Mouse (Mus musculus) limb, embryonic 11.5 days (tissue): ENCODE data around the gene Nlgn2. TPM values are rescaled to one million over a fixed set of nuclear protein-coding genes. Genes with fewer than 3 reads are reported as not detected.

Experiments
- ATAC-seq: fragments of 200-750 bp; cut with Nextera tagmentation; 2 replicates; pipeline ENCODE4 v1.8.0; 2017; ENCODE audit warnings: low read depth; ENCODE audit not compliant: insufficient number of reproducible peaks, low FRiP score, low TSS enrichment
- DNase-seq: peaks from one replicate; pipeline ENCODE4 v3.0.0-alpha.2; 2015; ENCODE audit warnings: low spot score
- H3K27ac ChIP-seq: fragments of 300-500 bp; sonication (generic); replicated peaks from 2 replicates; pipeline ENCODE4 v1.5.1; 2014; ENCODE audit warnings: low read depth, mild to moderate bottlenecking, low read length
- H3K27me3 ChIP-seq: fragments of 300-500 bp; sonication (generic); 2 replicates; pipeline ENCODE4 v1.6.1; 2014; ENCODE audit warnings: mild to moderate bottlenecking, low read length, mixed read lengths; ENCODE audit not compliant: control insufficient read depth, insufficient read depth
- H3K36me3 ChIP-seq: fragments of 300-500 bp; sonication (generic); 2 replicates; pipeline ENCODE4 v1.6.1; 2014; ENCODE audit warnings: mild to moderate bottlenecking, low read length, moderate library complexity, mixed read lengths; ENCODE audit not compliant: control insufficient read depth, insufficient read depth
- H3K4me1 ChIP-seq: fragments of 300-500 bp; sonication (generic); 2 replicates; pipeline ENCODE4 v1.6.1; 2014; ENCODE audit warnings: low read length, mixed read lengths; ENCODE audit not compliant: control insufficient read depth, insufficient read depth
- H3K4me2 ChIP-seq: fragments of 300-500 bp; sonication (generic); 2 replicates; pipeline ENCODE4 v1.6.1; 2014; ENCODE audit warnings: low read depth, mild to moderate bottlenecking, moderate library complexity; ENCODE audit not compliant: severe bottlenecking
- H3K4me3 ChIP-seq: fragments of 300-500 bp; sonication (generic); 2 replicates; pipeline ENCODE4 v1.5.1; 2014; ENCODE audit warnings: low read depth, low read length
- H3K9ac ChIP-seq: fragments of 300-500 bp; sonication (generic); 2 replicates; pipeline ENCODE4 v1.6.1; 2014; ENCODE audit warnings: mild to moderate bottlenecking, low read length
- H3K9me3 ChIP-seq: fragments of 300-500 bp; sonication (generic); 2 replicates; pipeline ENCODE4 v1.6.1; 2016; ENCODE audit warnings: low read length; ENCODE audit not compliant: control insufficient read depth
- WGBS: fragments of 180-500 bp; shearing (Covaris S2); extraction: QIAGEN DNeasy Blood & Tissue Kit; methylation state at CpG from one replicate; pipeline ENCODE4 v1.1.7; 2014; 5-methylcytosine and 5-hydroxymethylcytosine counted together
- polyA plus RNA-seq: library from polyadenylated mRNA; unstranded; fragments of >200 nt; fragmentation: Nextera tagmentation; extraction: Ambion mirVana; gene quantifications from 2 replicates; pipeline ENCODE4 v1.2.1, GENCODE M21; 2014

Gene Nlgn2
- 5.8 and 6.2 TPM in 2 replicates for polyA plus RNA-seq

DNA sequence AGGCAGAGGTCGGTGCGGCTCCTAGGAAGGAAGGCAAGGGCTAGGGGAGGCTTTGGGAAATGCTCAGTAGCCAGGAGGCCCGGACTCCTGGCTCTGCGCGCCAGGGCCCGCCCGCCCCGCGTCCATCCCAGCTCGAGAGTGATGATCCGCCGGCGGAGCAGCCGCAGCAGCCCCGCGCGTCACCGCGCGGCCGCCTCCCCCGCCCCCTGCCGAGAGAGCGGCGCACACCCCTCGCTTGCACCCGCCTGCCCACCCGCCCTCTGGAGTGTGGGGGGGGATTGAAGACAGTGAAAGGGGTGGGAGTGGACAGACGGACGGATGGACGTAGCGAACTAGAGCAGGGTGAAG lies at the start of gene Nlgn2:
Gene Nlgn2, minus strand, starts transcription at position 181 of the 348 bp plus-strand sequence.
- no peak for ATAC-seq
- H3K4me1 ChIP-seq, result peaks cover 24% of the 10 kb centered on the region

DNA sequence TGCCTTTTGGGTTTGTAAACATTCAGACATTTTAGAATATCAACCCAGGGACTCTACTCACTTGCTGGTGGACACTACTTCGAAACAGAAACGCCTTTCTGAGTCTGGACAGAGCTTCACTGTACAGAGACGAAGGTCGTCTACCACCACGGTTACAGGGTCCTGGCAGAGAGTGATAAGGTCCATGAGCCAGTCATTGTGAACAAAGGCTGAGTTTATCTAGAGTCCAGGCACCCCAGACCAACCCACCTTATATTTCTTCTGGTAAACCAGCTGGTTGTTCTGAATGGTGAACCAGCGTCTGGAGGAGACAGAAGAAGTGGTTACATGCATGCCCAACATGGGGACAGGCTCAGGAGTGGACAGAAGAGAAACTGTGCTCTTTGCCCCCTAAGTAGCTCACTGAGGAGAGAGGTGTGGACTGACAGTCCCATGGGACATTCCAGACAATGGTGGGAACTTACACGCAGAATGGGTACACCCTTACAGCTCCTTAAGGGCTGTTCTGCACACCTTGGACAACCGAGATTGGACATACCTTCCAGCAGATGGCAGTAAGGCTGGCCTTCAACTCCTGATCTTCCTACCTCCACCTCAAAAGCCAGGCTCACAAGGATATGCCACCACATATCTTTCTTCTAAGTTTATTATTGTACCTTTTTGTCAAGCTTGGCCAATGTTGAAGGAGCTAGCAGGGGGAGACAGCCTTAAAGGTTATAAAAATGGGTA lies 49.5 kb upstream of the Nlgn2 start:
- Histone ChIP-seq H3K4me2 (no peak overlapping the region), H3K9ac (no peak overlapping the region), H3K4me3 (no peak overlapping the region), H3K27me3 (no peaks in the 10 kb centered on the region), H3K36me3 (no peaks in the 10 kb centered on the region), H3K4me1 (no peaks in the 10 kb centered on the region), H3K27ac (no peak overlapping the region), H3K9me3 (no peaks in the 10 kb centered on the region)
- WGBS, result 78% methylated on average over 8 of the region's 8 CpGs
- DNase-seq, result no peak
- no peak for ATAC-seq

More for the DNA sequence above, at the start of gene Nlgn2:
- Histone ChIP-seq H3K9me3 (no peaks in the 10 kb centered on the region), H3K27ac (peak within 1 kb of the TSS; percentile 81), H3K27me3 (peaks cover 18% of the 10 kb centered on the region), H3K4me2 (peak within 1 kb of the TSS; percentile 85), H3K4me3 (peak within 1 kb of the TSS; percentile 62), H3K36me3 (no peaks in the 10 kb centered on the region), H3K9ac (peak within 1 kb of the TSS; percentile 70)
- WGBS, result under 1% methylated on average over 32 of the region's 32 CpGs
- DNase-seq, result no peak

DNA sequence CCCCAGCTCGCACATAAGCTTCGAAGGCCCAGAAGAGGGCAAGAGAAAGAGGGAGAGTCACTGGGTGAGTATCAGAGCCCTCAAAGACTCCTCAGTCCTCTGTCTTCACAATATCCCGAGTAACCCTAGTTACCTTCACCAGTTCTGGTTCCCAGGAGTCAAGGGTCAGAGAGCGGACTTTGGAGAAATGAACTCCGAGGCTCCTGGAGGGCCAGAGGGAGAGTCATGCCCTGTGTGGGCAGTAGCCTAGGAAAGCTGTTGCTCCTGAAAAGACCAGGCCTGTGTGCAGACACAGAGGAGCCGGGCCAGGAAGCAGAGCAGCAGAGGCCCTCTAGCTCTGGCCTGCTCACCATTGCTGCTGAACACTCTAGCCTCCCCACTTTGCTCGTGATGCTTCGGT lies 47.1 kb upstream of the Nlgn2 start:
- H3K27me3 ChIP-seq, result no peaks in the 10 kb centered on the region
- H3K27ac ChIP-seq, result no peak overlapping the region
- DNase-seq (no peak), ATAC-seq (no peak)
- no peak overlapping the region for H3K4me3 ChIP-seq
- H3K4me2 ChIP-seq, result no peak overlapping the region
- no peaks in the 10 kb centered on the region for H3K36me3 ChIP-seq
- peaks cover 7% of the 10 kb centered on the region for H3K4me1 ChIP-seq
- WGBS, result 86% methylated on average over 8 of the region's 8 CpGs
- no peak overlapping the region for H3K9ac ChIP-seq
- no peaks in the 10 kb centered on the region for H3K9me3 ChIP-seq

DNA sequence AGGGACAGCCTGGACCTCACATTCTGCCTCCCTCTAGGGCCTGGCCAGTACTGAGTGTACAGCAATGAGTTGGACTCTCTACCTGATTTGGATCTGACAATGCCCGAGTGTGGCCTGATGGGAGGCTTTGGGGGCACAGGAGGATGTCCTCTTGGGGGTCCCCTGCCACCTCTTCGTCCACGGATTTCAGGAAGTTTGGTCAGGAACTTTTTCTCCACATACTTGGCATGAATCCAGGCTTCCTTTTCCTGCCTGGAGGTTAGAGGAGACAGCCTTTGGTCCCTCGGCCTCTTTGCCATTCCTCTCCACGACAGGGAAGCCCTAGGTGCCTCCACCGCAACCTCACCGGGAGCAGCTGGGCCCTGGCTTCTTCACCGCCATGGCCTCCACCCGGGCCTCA lies 46.7 kb upstream of the Nlgn2 start:
- H3K27me3 ChIP-seq, result no peaks in the 10 kb centered on the region
- ATAC-seq, result no peak
- no peaks in the 10 kb centered on the region for H3K36me3 ChIP-seq
- H3K4me2 ChIP-seq, result no peak overlapping the region
- H3K4me3 ChIP-seq, result no peak overlapping the region
- H3K9me3 ChIP-seq, result no peaks in the 10 kb centered on the region
- H3K9ac ChIP-seq, result no peak overlapping the region
- H3K4me1 ChIP-seq, result peaks cover 11% of the 10 kb centered on the region
- DNase-seq, result no peak
- H3K27ac ChIP-seq, result no peak overlapping the region
- 85% methylated on average over 9 of the region's 9 CpGs for WGBS

DNA sequence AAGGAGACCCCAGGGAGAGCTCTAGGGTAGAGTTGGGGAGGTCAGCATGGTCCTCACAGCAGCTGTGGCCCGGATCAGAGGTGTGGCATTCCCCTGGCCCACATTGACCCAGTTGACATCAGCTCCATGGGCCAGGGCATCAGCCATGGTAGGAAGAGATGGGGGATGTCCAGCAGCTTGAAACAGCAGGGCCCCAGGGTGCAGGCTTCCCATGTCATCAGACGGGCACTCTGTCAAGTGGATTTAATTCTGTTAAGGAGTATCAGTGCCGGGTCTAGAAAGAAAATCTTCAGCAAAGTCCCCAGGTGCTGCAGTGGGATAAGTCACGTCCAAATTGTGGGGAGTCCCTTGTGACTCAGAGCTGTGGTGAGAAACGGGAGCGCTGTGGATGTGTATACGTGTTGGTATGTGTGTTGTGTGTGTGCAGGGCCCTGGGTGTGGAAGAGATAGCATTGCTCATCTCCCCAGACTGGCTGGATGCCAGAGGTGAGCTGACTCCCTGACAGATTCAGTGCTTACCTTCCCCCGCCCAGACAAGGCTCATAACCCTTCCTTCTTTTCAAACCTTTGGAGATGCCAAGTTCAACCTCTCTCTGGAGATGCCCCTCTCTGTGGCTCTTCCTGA lies 46.1 kb upstream of the Nlgn2 start:
- 88% methylated on average over 8 of the region's 8 CpGs for WGBS
- no peak for DNase-seq
- H3K4me1 ChIP-seq, result peaks cover 12% of the 10 kb centered on the region

DNA sequence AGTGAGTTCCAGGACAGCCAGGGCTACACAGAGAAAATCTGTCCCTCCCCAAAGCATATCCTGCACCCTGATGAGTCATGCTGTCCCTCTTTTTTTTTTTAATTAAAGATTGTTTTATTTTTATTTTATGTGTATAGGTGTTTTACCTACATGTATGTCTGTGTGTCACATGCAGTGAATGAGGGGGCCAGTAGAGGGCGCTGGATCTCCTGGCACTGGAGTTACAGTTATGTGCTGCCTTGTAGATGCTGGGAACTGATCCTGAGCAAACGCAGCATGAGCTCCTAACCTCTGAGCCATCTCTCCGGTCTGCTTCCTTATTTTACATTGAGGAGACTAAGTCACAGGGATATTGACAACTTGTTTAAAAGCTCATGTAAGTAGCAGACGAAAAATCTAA lies 45.5 kb upstream of the Nlgn2 start:
- Histone ChIP-seq H3K4me3 (no peak overlapping the region), H3K4me1 (peaks cover 12% of the 10 kb centered on the region), H3K9ac (no peak overlapping the region), H3K4me2 (no peak overlapping the region), H3K27ac (no peak overlapping the region), H3K9me3 (no peaks in the 10 kb centered on the region), H3K36me3 (no peaks in the 10 kb centered on the region), H3K27me3 (no peaks in the 10 kb centered on the region)
- peak; percentile 57 for DNase-seq
- no peak for ATAC-seq
- WGBS, result 60% methylated on average over 4 of the region's 4 CpGs

More for the DNA sequence above, 46.1 kb upstream of the Nlgn2 start:
- ATAC-seq, result no peak
- no peak overlapping the region for H3K9ac ChIP-seq
- no peaks in the 10 kb centered on the region for H3K27me3 ChIP-seq
- no peaks in the 10 kb centered on the region for H3K36me3 ChIP-seq
- H3K4me2 ChIP-seq, result no peak overlapping the region
- no peak overlapping the region for H3K27ac ChIP-seq
- H3K4me3 ChIP-seq, result no peak overlapping the region
- no peaks in the 10 kb centered on the region for H3K9me3 ChIP-seq

DNA sequence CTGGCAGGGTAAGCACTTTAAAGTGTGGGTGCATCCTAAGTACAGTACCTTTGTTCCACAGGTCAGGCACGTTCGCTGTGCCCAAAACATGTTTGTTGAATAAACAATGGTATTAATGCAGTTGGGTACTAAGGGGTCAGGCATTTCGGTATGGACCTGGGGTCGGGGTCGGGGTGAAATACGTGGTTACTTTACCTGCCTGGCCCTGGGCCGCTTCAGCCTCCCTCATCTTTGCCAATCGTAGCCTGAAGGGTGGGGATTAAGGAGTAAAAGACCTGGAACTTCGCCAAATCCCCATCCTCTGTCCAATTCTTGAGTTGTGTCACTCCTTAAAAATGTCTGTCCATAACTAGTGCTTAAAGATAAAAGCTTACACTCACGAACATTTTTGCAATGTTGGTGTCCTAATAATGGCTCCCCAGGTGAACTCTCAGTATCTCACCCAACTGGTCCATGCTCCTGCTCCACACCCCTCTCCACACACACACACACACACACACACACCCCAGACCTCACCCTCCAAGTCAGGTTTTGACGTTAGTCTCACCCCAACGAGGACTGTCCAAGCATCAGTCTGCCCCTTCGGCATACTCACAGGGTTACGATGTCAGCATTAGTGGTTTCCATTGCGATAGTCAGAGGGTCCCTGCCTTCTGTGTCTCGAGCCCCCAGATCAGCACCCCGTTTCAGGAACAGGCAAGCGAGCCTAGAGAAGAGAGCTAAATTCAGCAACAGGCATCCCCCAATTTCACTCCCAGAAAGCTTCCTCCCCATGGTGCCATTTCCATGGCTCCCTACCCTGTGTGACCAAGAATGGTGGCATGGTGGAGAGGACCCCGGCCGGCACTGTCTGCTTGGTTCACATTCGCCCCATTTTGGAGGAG lies 44.4 kb upstream of the Nlgn2 start:
- Histone ChIP-seq H3K27ac (no peak overlapping the region), H3K9ac (peak overlapping the region; percentile 32), H3K36me3 (no peaks in the 10 kb centered on the region), H3K4me2 (peak overlapping the region; percentile 83), H3K9me3 (no peaks in the 10 kb centered on the region), H3K27me3 (no peaks in the 10 kb centered on the region), H3K4me1 (peaks cover 12% of the 10 kb centered on the region), H3K4me3 (peak overlapping the region; percentile 38)
- DNase-seq (no peak), ATAC-seq (no peak)
- 62% methylated on average over 21 of the region's 21 CpGs for WGBS

DNA sequence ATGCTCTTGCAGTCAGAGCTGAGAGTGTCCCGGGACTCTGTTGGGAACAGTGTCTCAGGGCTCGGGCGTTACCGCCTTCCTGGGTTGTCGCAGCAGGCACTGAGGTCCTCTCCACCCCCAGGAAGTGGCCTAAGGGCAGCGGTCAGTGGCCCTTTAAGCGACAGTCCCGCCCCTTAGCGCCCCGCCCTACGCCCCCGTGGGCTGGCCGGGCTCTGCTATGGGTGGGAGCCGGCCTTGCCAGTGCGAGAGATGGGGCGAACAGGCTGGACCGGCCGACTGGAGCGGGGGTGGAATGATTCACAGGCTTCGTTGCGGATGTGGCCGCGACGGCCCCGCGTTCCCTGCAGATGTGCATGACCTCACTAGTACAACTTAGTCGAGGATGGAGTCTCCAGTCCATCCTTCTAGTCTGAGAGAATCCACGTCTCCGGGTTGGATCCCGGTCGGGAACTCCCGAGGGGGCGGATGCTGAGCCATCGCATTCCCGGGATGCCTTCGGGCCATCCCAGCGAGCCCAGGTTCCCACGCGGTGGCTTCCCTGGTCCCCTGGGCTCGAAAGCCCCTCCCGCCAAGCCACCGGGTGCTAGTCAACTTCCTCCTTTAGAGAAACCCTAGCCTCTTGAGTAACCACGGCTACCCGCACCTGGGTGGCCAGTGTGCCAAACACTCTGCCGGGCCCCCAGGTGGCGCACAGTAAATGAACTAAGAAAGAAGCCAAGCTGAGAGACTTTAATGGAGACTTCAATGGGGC lies 43.4 kb upstream of the Nlgn2 start, which contains the start of gene Kctd11:
Gene Kctd11, minus strand, starts transcription at position 554 of the 751 bp plus-strand sequence.
- H3K4me2 ChIP-seq, result peak within 1 kb of the TSS; percentile 83
- no peaks in the 10 kb centered on the region for H3K27me3 ChIP-seq
- H3K36me3 ChIP-seq, result no peaks in the 10 kb centered on the region
- under 1% methylated on average over 44 of the region's 46 CpGs for WGBS
- DNase-seq (peak; percentile 86), ATAC-seq (peak; percentile 83)
- H3K4me3 ChIP-seq, result peak within 1 kb of the TSS; percentile 38
- H3K4me1 ChIP-seq, result peaks cover 12% of the 10 kb centered on the region
- no peaks in the 10 kb centered on the region for H3K9me3 ChIP-seq
- peak within 1 kb of the TSS; percentile 30 for H3K27ac ChIP-seq
- peak within 1 kb of the TSS; percentile 32 for H3K9ac ChIP-seq
